Mouse (Mus musculus) cortical plate, adult 2 months (tissue): Measurements from ENCODE around the gene Tmem203.

Experiments used
- CTCF ChIP-seq: fragments of 200-500 bp; IDR thresholded peaks from 2 replicates; pipeline ENCODE4 v1.5.1; 2011; ENCODE audit warnings: mild to moderate bottlenecking, control low read depth, low read length; ENCODE audit not compliant: insufficient read depth; ENCODE audit errors: extremely low read depth
- POLR2A ChIP-seq: fragments of 200-500 bp; IDR thresholded peaks from 2 replicates; pipeline ENCODE4 v1.6.1; 2011; ENCODE audit warnings: mild to moderate bottlenecking, low read length, control low read depth; ENCODE audit not compliant: insufficient read depth; ENCODE audit errors: extremely low read depth

- TF ChIP-seq POLR2A (peak; percentile 17; the same call in 1 of the 2 replicates), CTCF (no peak)
These were observed 44.6 kb upstream of the Tmem203 start for GRCm38 (mm10) chr2:25210686-25211085.
